Mouse (Mus musculus): ENCODE measurements around the gene Prrt2.

Gene Prrt2

GRCm38 (mm10) chr7:127019306-127019960 lies 1.6 kb downstream of the Prrt2 start:
- DNase-seq = no peak

- no peak for DNase-seq
Observed at GRCm38 (mm10) chr7:127018416-127019305, 2.4 kb downstream of the Prrt2 start.

- DNase-seq = no peak
Observed at GRCm38 (mm10) chr7:127017950-127018345, 3.1 kb downstream of the Prrt2 start.

- peak; percentile 96 for DNase-seq
Observed at GRCm38 (mm10) chr7:127016971-127017949, 3.8 kb downstream of the Prrt2 start, which contains the start of gene Pagr1a. Pagr1a (minus strand) TSS chr7:127017352.

GRCm38 (mm10) chr7:127016486-127016938 lies 4.5 kb downstream of the Prrt2 start:
- no peak for DNase-seq

- DNase-seq = no peak
Observed at GRCm38 (mm10) chr7:127016481-127016485, 4.7 kb downstream of the Prrt2 start, which contains the start of gene Pagr1b. Pagr1b (minus strand) TSS chr7:127016484.

- DNase-seq = no peak
Observed at GRCm38 (mm10) chr7:127016081-127016480, 4.9 kb downstream of the Prrt2 start.

- no peak for DNase-seq
Observed at GRCm38 (mm10) chr7:127014993-127015392, 6.0 kb downstream of the Prrt2 start.

GRCm38 (mm10) chr7:127014320-127014719 lies 6.7 kb downstream of the Prrt2 start, which contains the start of gene Mvp:
Mvp (minus strand) TSS chr7:127014621.
- DNase-seq = peak; percentile 70

GRCm38 (mm10) chr7:127013385-127013784 lies 7.6 kb downstream of the Prrt2 start:
- no peak for DNase-seq

- no peak for DNase-seq
Observed at GRCm38 (mm10) chr7:127012845-127013244, 8.2 kb downstream of the Prrt2 start.

- DNase-seq = no peak
Observed at GRCm38 (mm10) chr7:127012374-127012773, 8.6 kb downstream of the Prrt2 start.

- DNase-seq = no peak
Observed at GRCm38 (mm10) chr7:127011717-127012116, 9.3 kb downstream of the Prrt2 start.

- DNase-seq = no peak
Observed at GRCm38 (mm10) chr7:127011051-127011450, 10.0 kb downstream of the Prrt2 start.

- no peak for DNase-seq
Observed at GRCm38 (mm10) chr7:127009307-127010085, 11.5 kb downstream of the Prrt2 start.

GRCm38 (mm10) chr7:127008239-127009019 lies 12.6 kb downstream of the Prrt2 start:
- DNase-seq = no peak

- DNase-seq = no peak
Observed at GRCm38 (mm10) chr7:127007313-127008024, 13.5 kb downstream of the Prrt2 start.

- DNase-seq = no peak
Observed at GRCm38 (mm10) chr7:127004122-127004875, 16.7 kb downstream of the Prrt2 start.

GRCm38 (mm10) chr7:127003620-127004019 lies 17.4 kb downstream of the Prrt2 start:
- DNase-seq = no peak

- DNase-seq = peak; percentile 36
Observed at GRCm38 (mm10) chr7:126999568-126999967, 21.4 kb downstream of the Prrt2 start.
